Mouse (Mus musculus) liver, adult 2 months (tissue): ENCODE data around the gene Vac14.

Experiments
- CTCF ChIP-seq: fragments of 200-500 bp; IDR thresholded peaks from 2 replicates; pipeline ENCODE4 v1.5.1; 2011; ENCODE audit warnings: low read depth, low read length, control low read depth
- POLR2A ChIP-seq: fragments of 200-500 bp; IDR thresholded peaks from 2 replicates; pipeline ENCODE4 v1.6.1; 2011; ENCODE audit warnings: low read length, control low read depth; ENCODE audit not compliant: insufficient read depth; ENCODE audit errors: extremely low read depth

GRCm38 (mm10) chr8:110705391-110706287 lies 87.3 kb downstream of the Vac14 start:
- no peak for TF ChIP-seq CTCF
- no peak for TF ChIP-seq POLR2A
